Mouse (Mus musculus) stomach, embryonic 15.5 days (tissue): ENCODE measurements at regions not wholly inside any gene's neighbourhood (a gene's known extent, or its start where the extent isn't known, plus 50 kb on each side); places are given as distances from the start of the nearest gene placed in this dataset.

ENCODE experiments used
- ATAC-seq: fragments of 200-750 bp; cut with Nextera tagmentation; 2 replicates; pipeline ENCODE4 v1.8.0; 2017; ENCODE audit warnings: low read depth, moderate number of reproducible peaks, moderate TSS enrichment; ENCODE audit not compliant: insufficient read depth, low FRiP score
- H3K27ac ChIP-seq: fragments of 300-500 bp; sonication (generic); 2 replicates; pipeline ENCODE4 v1.5.1; 2015; ENCODE audit warnings: mild to moderate bottlenecking, inconsistent platforms
- H3K27me3 ChIP-seq: fragments of 300-500 bp; sonication (generic); replicated peaks from 2 replicates; pipeline ENCODE4 v1.6.1; 2015; ENCODE audit warnings: inconsistent platforms
- H3K36me3 ChIP-seq: fragments of 300-500 bp; sonication (generic); 2 replicates; pipeline ENCODE4 v1.6.1; 2015; ENCODE audit warnings: inconsistent platforms
- H3K4me1 ChIP-seq: fragments of 300-500 bp; sonication (generic); 2 replicates; pipeline ENCODE4 v1.6.1; 2015; ENCODE audit warnings: inconsistent platforms
- H3K4me2 ChIP-seq: fragments of 300-500 bp; sonication (generic); 2 replicates; pipeline ENCODE4 v1.6.1; 2015; ENCODE audit warnings: mild to moderate bottlenecking, inconsistent platforms
- H3K4me3 ChIP-seq: fragments of 300-500 bp; sonication (generic); replicated peaks from 2 replicates; pipeline ENCODE4 v1.5.1; 2015; ENCODE audit warnings: inconsistent platforms
- H3K9ac ChIP-seq: fragments of 300-500 bp; sonication (generic); 2 replicates; pipeline ENCODE4 v1.6.1; 2015; ENCODE audit warnings: inconsistent platforms
- H3K9me3 ChIP-seq: fragments of 300-500 bp; sonication (generic); 2 replicates; pipeline ENCODE4 v1.6.1; 2016; ENCODE audit warnings: inconsistent platforms
- WGBS: fragments of 180-500 bp; shearing (Covaris S2); methylation state at CpG from one replicate; pipeline ENCODE4 v1.1.7; 2015; 5-methylcytosine and 5-hydroxymethylcytosine counted together

GRCm38 (mm10) chr14:86230609-86231008, 910.4 kb downstream of the Diaph3 start:
- Histone ChIP-seq H3K4me2 (no peak overlapping the region), H3K36me3 (no peaks in the 10 kb centered on the region), H3K27ac (no peak overlapping the region), H3K4me1 (no peaks in the 10 kb centered on the region), H3K9me3 (no peaks in the 10 kb centered on the region), H3K27me3 (no peaks in the 10 kb centered on the region), H3K9ac (no peak overlapping the region), H3K4me3 (no peak overlapping the region)
- ATAC-seq: no peak
- 41% methylated on average over 1 of the region's 1 CpGs for WGBS

GRCm38 (mm10) chr14:86229755-86230154, 911.3 kb downstream of the Diaph3 start:
- Histone ChIP-seq H3K27ac (no peak overlapping the region), H3K4me2 (no peak overlapping the region), H3K27me3 (no peaks in the 10 kb centered on the region), H3K9me3 (no peaks in the 10 kb centered on the region), H3K4me3 (no peak overlapping the region), H3K36me3 (no peaks in the 10 kb centered on the region), H3K9ac (no peak overlapping the region), H3K4me1 (no peaks in the 10 kb centered on the region)
- no peak for ATAC-seq
- WGBS: 85% methylated on average over 2 of the region's 2 CpGs

- H3K4me2 ChIP-seq: no peak overlapping the region
- no peak for ATAC-seq
- no peaks in the 10 kb centered on the region for H3K4me1 ChIP-seq
- H3K9me3 ChIP-seq: no peaks in the 10 kb centered on the region
- H3K27ac ChIP-seq: no peak overlapping the region
- H3K4me3 ChIP-seq: no peak overlapping the region
- H3K27me3 ChIP-seq: no peaks in the 10 kb centered on the region
- H3K9ac ChIP-seq: no peak overlapping the region
- H3K36me3 ChIP-seq: no peaks in the 10 kb centered on the region
- WGBS: 83% methylated on average over 9 of the region's 9 CpGs
Observed at GRCm38 (mm10) chr14:86215711-86216110, 925.3 kb downstream of the Diaph3 start.

GRCm38 (mm10) chr14:86211654-86212053, 929.4 kb downstream of the Diaph3 start:
- Histone ChIP-seq H3K9me3 (no peaks in the 10 kb centered on the region), H3K4me3 (no peak overlapping the region), H3K27ac (no peak overlapping the region), H3K9ac (no peak overlapping the region), H3K36me3 (no peaks in the 10 kb centered on the region), H3K27me3 (no peaks in the 10 kb centered on the region), H3K4me2 (no peak overlapping the region), H3K4me1 (no peaks in the 10 kb centered on the region)
- 76% methylated on average over 3 of the region's 3 CpGs for WGBS
- no peak for ATAC-seq

DNA sequence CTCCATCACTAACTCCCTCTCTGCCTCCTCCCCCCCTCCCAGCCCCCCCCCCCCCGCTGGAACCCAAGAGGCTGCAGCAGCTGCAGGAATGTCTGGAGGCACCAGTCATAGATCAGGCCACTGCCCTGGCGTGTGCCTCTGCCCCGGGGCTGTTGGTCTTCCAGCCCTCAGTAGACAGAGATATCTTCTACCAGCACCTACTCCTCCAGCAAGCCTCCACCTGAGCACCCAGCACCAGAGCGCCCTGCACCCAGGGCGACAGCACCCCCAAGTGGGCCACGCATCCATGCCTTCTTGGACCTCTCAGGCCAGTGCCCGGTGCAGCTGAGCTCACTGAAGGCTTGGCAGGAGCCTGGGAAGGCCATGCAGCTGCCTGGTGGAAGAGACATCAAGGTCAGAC, 936.5 kb downstream of the Diaph3 start:
- H3K36me3 ChIP-seq: no peaks in the 10 kb centered on the region
- H3K4me3 ChIP-seq: no peak overlapping the region
- 75% methylated on average over 6 of the region's 7 CpGs for WGBS
- no peak overlapping the region for H3K4me2 ChIP-seq
- H3K4me1 ChIP-seq: no peaks in the 10 kb centered on the region
- no peak overlapping the region for H3K27ac ChIP-seq
- no peak overlapping the region for H3K9ac ChIP-seq
- no peaks in the 10 kb centered on the region for H3K9me3 ChIP-seq
- no peaks in the 10 kb centered on the region for H3K27me3 ChIP-seq
- no peak for ATAC-seq

GRCm38 (mm10) chr14:86197864-86198263, 943.2 kb downstream of the Diaph3 start:
- no peak overlapping the region for H3K4me3 ChIP-seq
- WGBS: 78% methylated on average over 4 of the region's 4 CpGs
- H3K36me3 ChIP-seq: no peaks in the 10 kb centered on the region
- no peak for ATAC-seq
- H3K9ac ChIP-seq: no peak overlapping the region
- no peaks in the 10 kb centered on the region for H3K4me1 ChIP-seq
- H3K4me2 ChIP-seq: no peak overlapping the region
- H3K27me3 ChIP-seq: no peaks in the 10 kb centered on the region
- H3K27ac ChIP-seq: no peak overlapping the region
- H3K9me3 ChIP-seq: no peaks in the 10 kb centered on the region

GRCm38 (mm10) chr14:86184663-86185381, 956.2 kb downstream of the Diaph3 start:
- no peaks in the 10 kb centered on the region for H3K4me1 ChIP-seq
- ATAC-seq: no peak
- H3K27me3 ChIP-seq: no peaks in the 10 kb centered on the region
- no peak overlapping the region for H3K9ac ChIP-seq
- no peaks in the 10 kb centered on the region for H3K9me3 ChIP-seq
- no peak overlapping the region for H3K4me3 ChIP-seq
- no peak overlapping the region for H3K4me2 ChIP-seq
- H3K27ac ChIP-seq: no peak overlapping the region
- H3K36me3 ChIP-seq: no peaks in the 10 kb centered on the region
- 58% methylated on average over 4 of the region's 4 CpGs for WGBS

DNA sequence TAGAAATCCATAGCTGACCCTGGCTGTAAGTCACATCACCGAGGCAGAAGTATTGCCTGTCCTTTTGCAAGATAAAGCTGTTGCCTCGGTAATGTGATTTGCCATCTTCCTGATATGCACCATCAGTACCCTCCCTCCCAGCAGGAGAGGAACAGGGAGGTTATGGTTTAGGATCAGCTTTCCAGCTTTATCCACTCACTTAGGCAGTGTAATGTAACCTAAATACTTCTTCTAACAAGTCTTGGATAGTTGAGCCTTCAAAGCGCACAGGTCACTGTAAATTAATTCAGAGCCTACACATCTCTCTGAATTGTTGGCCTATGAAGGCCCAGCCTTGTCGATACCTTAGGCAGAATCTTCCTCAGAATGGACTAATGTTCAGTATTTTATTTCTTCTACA, 962.5 kb downstream of the Diaph3 start:
- H3K27ac ChIP-seq: no peak overlapping the region
- H3K36me3 ChIP-seq: no peaks in the 10 kb centered on the region
- no peak for ATAC-seq
- 74% methylated on average over 4 of the region's 4 CpGs for WGBS
- no peak overlapping the region for H3K9ac ChIP-seq
- H3K27me3 ChIP-seq: no peaks in the 10 kb centered on the region
- H3K9me3 ChIP-seq: no peaks in the 10 kb centered on the region
- no peaks in the 10 kb centered on the region for H3K4me1 ChIP-seq
- no peak overlapping the region for H3K4me2 ChIP-seq
- H3K4me3 ChIP-seq: no peak overlapping the region

DNA sequence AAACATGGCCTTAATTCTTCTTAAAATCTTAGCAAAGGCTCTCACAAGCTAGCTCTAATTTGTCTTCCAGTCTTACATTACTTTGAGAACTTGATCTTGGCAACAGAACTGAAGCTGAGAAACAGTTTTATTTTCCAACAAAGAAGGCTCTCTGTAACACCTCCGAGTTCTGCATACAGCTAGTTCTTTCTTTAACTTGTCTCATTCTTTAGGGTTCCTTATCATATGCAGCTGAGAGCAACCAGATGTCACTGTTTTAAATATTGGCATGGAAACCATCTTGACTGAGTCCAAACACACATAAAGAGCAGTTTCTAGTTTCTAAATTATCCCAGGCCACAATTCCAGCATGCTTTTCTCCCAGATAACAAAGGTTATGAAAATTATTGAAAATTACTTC, 969.9 kb downstream of the Diaph3 start:
- Histone ChIP-seq H3K9me3 (no peaks in the 10 kb centered on the region), H3K4me3 (no peak overlapping the region), H3K4me2 (no peak overlapping the region), H3K27ac (no peak overlapping the region), H3K9ac (no peak overlapping the region), H3K36me3 (no peaks in the 10 kb centered on the region), H3K4me1 (no peaks in the 10 kb centered on the region), H3K27me3 (no peaks in the 10 kb centered on the region)
- no peak for ATAC-seq
- WGBS: 29% methylated on average over 1 of the region's 1 CpGs

GRCm38 (mm10) chr14:86159151-86159550, 981.9 kb downstream of the Diaph3 start:
- H3K27ac ChIP-seq: no peak overlapping the region
- ATAC-seq: no peak

GRCm38 (mm10) chr14:86154688-86155087, 986.3 kb downstream of the Diaph3 start:
- Histone ChIP-seq H3K4me1 (no peaks in the 10 kb centered on the region), H3K36me3 (no peaks in the 10 kb centered on the region), H3K27me3 (no peaks in the 10 kb centered on the region), H3K9me3 (no peaks in the 10 kb centered on the region), H3K9ac (no peak overlapping the region), H3K27ac (no peak overlapping the region), H3K4me3 (no peak overlapping the region), H3K4me2 (no peak overlapping the region)
- WGBS: 89% methylated on average over 3 of the region's 3 CpGs
- ATAC-seq: no peak

More at GRCm38 (mm10) chr14:86159151-86159550, 981.9 kb downstream of the Diaph3 start:
- H3K9me3 ChIP-seq: no peaks in the 10 kb centered on the region
- WGBS: 88% methylated on average over 10 of the region's 10 CpGs
- H3K4me2 ChIP-seq: no peak overlapping the region
- no peak overlapping the region for H3K4me3 ChIP-seq
- no peaks in the 10 kb centered on the region for H3K4me1 ChIP-seq
- no peaks in the 10 kb centered on the region for H3K27me3 ChIP-seq
- H3K9ac ChIP-seq: no peak overlapping the region
- no peaks in the 10 kb centered on the region for H3K36me3 ChIP-seq

DNA sequence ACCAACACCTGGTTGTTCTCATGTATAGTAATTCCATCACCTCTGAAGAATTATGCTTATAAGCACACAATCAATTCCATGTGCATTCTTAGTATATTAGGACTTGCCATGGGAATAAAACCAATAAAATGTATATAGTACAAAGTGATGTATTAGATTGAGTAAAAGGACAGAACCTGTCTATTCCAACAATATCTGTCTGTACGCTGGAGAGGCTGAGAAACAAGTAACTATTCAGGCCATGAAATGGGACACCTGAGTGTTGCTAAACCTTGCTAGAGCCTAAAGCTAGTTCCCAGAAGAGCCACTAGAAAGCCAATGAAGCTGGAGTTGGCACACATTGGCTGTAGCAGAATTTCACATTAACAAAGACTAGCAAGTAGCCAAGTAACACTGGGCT, 989.8 kb downstream of the Diaph3 start:
- H3K9me3 ChIP-seq: no peaks in the 10 kb centered on the region
- H3K4me1 ChIP-seq: no peaks in the 10 kb centered on the region
- no peak overlapping the region for H3K4me2 ChIP-seq
- H3K36me3 ChIP-seq: no peaks in the 10 kb centered on the region
- WGBS: 88% methylated on average over 1 of the region's 1 CpGs
- no peak overlapping the region for H3K9ac ChIP-seq
- ATAC-seq: no peak
- no peak overlapping the region for H3K4me3 ChIP-seq
- no peak overlapping the region for H3K27ac ChIP-seq
- no peaks in the 10 kb centered on the region for H3K27me3 ChIP-seq

- Histone ChIP-seq H3K4me2 (no peak overlapping the region), H3K27me3 (no peaks in the 10 kb centered on the region), H3K27ac (no peak overlapping the region), H3K4me3 (no peak overlapping the region), H3K9ac (no peak overlapping the region), H3K9me3 (no peaks in the 10 kb centered on the region), H3K4me1 (no peaks in the 10 kb centered on the region), H3K36me3 (no peaks in the 10 kb centered on the region)
- WGBS: 92% methylated on average over 3 of the region's 3 CpGs
- ATAC-seq: no peak
Observed at GRCm38 (mm10) chr14:86150329-86150866, 990.6 kb downstream of the Diaph3 start.
